Mouse (Mus musculus): ENCODE measurements at regions not wholly inside any gene's neighbourhood (a gene's known extent, or its start where the extent isn't known, plus 50 kb on each side); places are given as distances from the start of the nearest gene placed in this dataset.

DNA sequence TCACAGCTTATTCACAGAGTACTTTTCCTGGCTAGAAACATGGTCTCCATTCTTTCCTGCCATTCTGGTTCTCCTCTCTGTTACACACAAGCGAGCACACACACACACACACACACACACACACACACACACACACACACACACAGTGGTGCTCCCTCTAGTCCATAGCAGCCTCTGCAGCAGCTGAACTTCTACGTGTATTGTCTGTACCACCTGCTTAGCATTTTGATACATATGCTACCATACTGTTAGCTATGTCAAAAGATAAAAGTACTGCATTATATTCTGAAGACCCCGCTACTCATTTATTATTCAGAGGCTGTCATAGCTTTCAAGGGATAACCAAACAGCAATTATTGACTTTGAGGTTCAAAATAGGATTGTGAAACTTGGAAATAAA is 372.3 kb upstream of the Rag2 start:
- no peak for TF ChIP-seq CTCF (IDR thresholded peaks at IDR 0.05; ENCODE audit: control insufficient read depth, insufficient read depth, insufficient replicate concordance, low read depth, low read length)
- TF ChIP-seq POLR2A (IDR thresholded peaks at IDR 0.05; ENCODE audit: control insufficient read depth, low read depth, low read length), result no peak

Data from testis, adult 2 months (tissue).